Comparison of ENCODE assay signal across 30 mouse cellular contexts in the genomic region with DNA sequence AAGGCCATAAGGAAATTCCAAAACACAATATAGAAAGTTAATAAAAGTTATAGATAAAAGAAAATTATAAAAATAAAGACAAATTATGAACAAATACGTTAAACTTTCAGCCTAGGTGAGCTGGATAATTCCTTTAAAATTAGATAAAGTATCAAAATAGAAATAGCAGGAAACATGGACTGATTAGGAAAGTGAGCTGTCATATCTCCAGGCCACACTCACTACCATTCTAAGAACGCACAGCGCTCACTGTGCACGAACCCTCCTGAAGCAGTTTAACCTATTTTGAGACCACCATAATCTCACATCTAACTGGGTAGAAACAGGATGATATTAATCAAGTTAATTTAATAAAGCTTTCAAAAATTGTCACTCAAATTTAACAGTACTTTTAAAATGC. TPM values are rescaled to one million over a fixed set of nuclear protein-coding genes. Genes with fewer than 3 reads are reported as not detected.
A peak's percentile ranks its signal among the peaks of the same experiment; 100 is the strongest.
DNase-seq lines count a peak whose midpoint lies in the region; ATAC-seq and TF ChIP-seq lines count a peak whose summit lies in the region.
"Had no signal": no experiment of that assay in that cellular context is flagged by ENCODE, and none has a peak within 500 bp of the region (broad histone marks: within the 10 kb centered on the region; RNA-seq: fewer than 3 reads in every experiment).

No protein-coding gene starts in this region.

- WGBS in heart, embryonic 16.5 days: 32% methylated on average over 4 of the region's 4 CpGs
- 36% methylated on average over 4 of the region's 4 CpGs for WGBS in heart, adult 2 months
- WGBS in liver, embryonic 13.5 days (ENCODE audit: insufficient replicate concordance): 17% methylated on average over 4 of the region's 4 CpGs

- H3K79me2 ChIP-seq in heart, adult 2 months (replicated peaks; ENCODE audit: control insufficient read depth, insufficient read depth, low read length): peaks cover 4% of the 10 kb centered on the region; the same call in 1 of the 2 replicates

- TF ChIP-seq POLR2A in heart, adult 2 months (IDR thresholded peaks at IDR 0.05; ENCODE audit: insufficient read depth, low read depth, low read length): no peak

- H3K27me3 ChIP-seq in heart, embryonic 16.5 days (ENCODE audit: control insufficient read depth, insufficient read depth, low read length): no peaks in the 10 kb centered on the region
- no peaks in the 10 kb centered on the region for H3K27me3 ChIP-seq in heart, adult 2 months (ENCODE audit: control insufficient read depth, insufficient read depth, low read length)
- H3K27me3 ChIP-seq in liver, embryonic 13.5 days: no peaks in the 10 kb centered on the region
- H3K27me3 ChIP-seq: embryonic facial prominence, embryonic 12.5 days; forebrain, embryonic 15.5 days; hindbrain, embryonic 13.5 days; limb, embryonic 12.5 days; midbrain, embryonic 12.5 days; neural tube, embryonic 12.5 days had no signal

- DNase-seq in heart, adult 2 months: no peak
- no peak for DNase-seq in liver, embryonic 13.5 days
- DNase-seq in embryo, embryonic 9.5 days (ENCODE audit: extremely low spot score): no peak
- no peak for DNase-seq in right cerebral cortex, postnatal 14 days
- DNase-seq: adrenal gland, adult 2 months; cerebellum, adult 8-10 months; cerebellum, postnatal 36 days; heart, postnatal 4 days; kidney, adult 9 months; kidney, postnatal 10 days; layer of hippocampus, adult 9-11 months; lung, adult 2 months; lung, postnatal 10 days; right cerebral cortex, adult 18-20 months; thymus, adult 2 months; thymus, postnatal 36 days had no signal

- no peaks in the 10 kb centered on the region for H3K36me3 ChIP-seq in heart, embryonic 16.5 days (ENCODE audit: control insufficient read depth, insufficient read depth)
- peaks cover 3% of the 10 kb centered on the region for H3K36me3 ChIP-seq in heart, adult 2 months (ENCODE audit: control insufficient read depth, insufficient read depth, low read length)
- no peaks in the 10 kb centered on the region for H3K36me3 ChIP-seq in liver, embryonic 13.5 days
- H3K36me3 ChIP-seq: embryonic facial prominence, embryonic 12.5 days; forebrain, embryonic 15.5 days; hindbrain, embryonic 13.5 days; limb, embryonic 12.5 days; midbrain, embryonic 12.5 days; neural tube, embryonic 12.5 days had no signal

- H3K4me1 ChIP-seq in heart, embryonic 16.5 days (ENCODE audit: control insufficient read depth, insufficient read depth, low read length): peaks cover 44% of the 10 kb centered on the region
- H3K4me1 ChIP-seq in heart, adult 2 months (ENCODE audit: control insufficient read depth, insufficient read depth, low read length): peaks cover 14% of the 10 kb centered on the region
- H3K4me1 ChIP-seq in liver, embryonic 13.5 days (replicated peaks): peaks cover 49% of the 10 kb centered on the region

- no peak overlapping the region for H3K27ac ChIP-seq in heart, embryonic 16.5 days (ENCODE audit: low read length)
- H3K27ac ChIP-seq in heart, adult 2 months: no peak overlapping the region
- no peak overlapping the region for H3K27ac ChIP-seq in liver, embryonic 13.5 days
- H3K27ac ChIP-seq: embryonic facial prominence, embryonic 12.5 days; forebrain, embryonic 10.5 days; forebrain, embryonic 15.5 days; hindbrain, embryonic 13.5 days; limb, embryonic 12.5 days; macrophage; midbrain, embryonic 12.5 days; neural tube, embryonic 12.5 days had no signal

- no peak overlapping the region for H3K4me3 ChIP-seq in heart, embryonic 16.5 days (ENCODE audit: low read length)
- no peak overlapping the region for H3K4me3 ChIP-seq in heart, adult 2 months
- 0 out of 2 replicates have a peak overlapping the region, but pooled peaks have one; percentile 22 for H3K4me3 ChIP-seq in liver, embryonic 13.5 days (replicated peaks)
- H3K4me3 ChIP-seq: embryonic facial prominence, embryonic 12.5 days; forebrain, embryonic 10.5 days; forebrain, embryonic 15.5 days; hindbrain, embryonic 13.5 days; limb, embryonic 12.5 days; midbrain, embryonic 12.5 days; myocyte; neural tube, embryonic 12.5 days had no signal

- no peak for TF ChIP-seq CTCF in heart, adult 2 months (IDR thresholded peaks at IDR 0.05)

- no peak overlapping the region for H3K9ac ChIP-seq in heart, embryonic 16.5 days (ENCODE audit: low read length)
- H3K9ac ChIP-seq in heart, adult 2 months (ENCODE audit: low read depth, low read length): no peak overlapping the region
- H3K9ac ChIP-seq in liver, embryonic 13.5 days: no peak overlapping the region
- H3K9ac ChIP-seq: embryonic facial prominence, embryonic 12.5 days; forebrain, embryonic 15.5 days; hindbrain, embryonic 13.5 days; limb, embryonic 12.5 days; midbrain, embryonic 12.5 days; neural tube, embryonic 12.5 days had no signal

- H3K4me2 ChIP-seq in heart, embryonic 16.5 days (ENCODE audit: low read depth, low read length): peak overlapping the region; percentile 37
- peak overlapping the region; percentile 51 for H3K4me2 ChIP-seq in liver, embryonic 13.5 days
- H3K4me2 ChIP-seq: embryonic facial prominence, embryonic 12.5 days; forebrain, embryonic 15.5 days; hindbrain, embryonic 13.5 days; midbrain, embryonic 12.5 days; neural tube, embryonic 12.5 days had no signal

- no peak for TF ChIP-seq EP300 in heart, adult 2 months (IDR thresholded peaks at IDR 0.05; ENCODE audit: insufficient read depth, low read depth, low read length)

- intact Hi-C loops in heart, adult 2 months (cut with DNase I): no loop called here

- ATAC-seq in heart, embryonic 16.5 days (replicated peaks; ENCODE audit: extremely low read depth, insufficient read depth, low FRiP score): no peak
- ATAC-seq in erythroid progenitor cell, adult 5-6 weeks (replicated peaks; ENCODE audit: low FRiP score, poor library complexity, severe bottlenecking): 0 out of 2 replicates have a peak, but pooled peaks have one; percentile 51
- ATAC-seq in liver, embryonic 13.5 days (ENCODE audit: low read depth): peak; percentile 80
- ATAC-seq in megakaryocyte progenitor cell, adult 5-6 weeks (replicated peaks; ENCODE audit: poor library complexity): peak; percentile 52; the same call in 1 of the 2 replicates
- ATAC-seq: CD4-positive, CD25-positive, alpha-beta regulatory T cell, adult 4 months; forebrain, embryonic 15.5 days; intestine, postnatal 0 days had no signal

- H3K9me3 ChIP-seq in heart, embryonic 16.5 days (replicated peaks; ENCODE audit: control insufficient read depth, low read length): no peaks in the 10 kb centered on the region
- no peaks in the 10 kb centered on the region for H3K9me3 ChIP-seq in liver, embryonic 13.5 days (replicated peaks)
- H3K9me3 ChIP-seq: embryonic facial prominence, embryonic 12.5 days; forebrain, embryonic 10.5 days; forebrain, embryonic 15.5 days; hindbrain, embryonic 13.5 days; limb, embryonic 12.5 days; midbrain, embryonic 12.5 days; neural tube, embryonic 12.5 days had no signal

RNA-seq across cellular contexts. Expression of a gene that starts 22.2 kb away (rescaled TPM):
- 87.6 and 89.0 TPM in 2 replicates for polyA plus RNA-seq in heart, embryonic 16.5 days (2015; fragmentation: Nextera tagmentation; extraction: Ambion mirVana)
- total RNA-seq in heart, adult 2 months (2021): 100 to 1,000 TPM in 1 of 2 experiments, 10 to 100 TPM in 1; 85.8 to 101 TPM
- polyA plus RNA-seq in heart, adult 2 months (2012; rRNA removed): 46.8 and 65.3 TPM in 2 replicates
- 42.3 and 57.3 TPM in 2 replicates for total RNA-seq in erythroid progenitor cell, adult 5-6 weeks (2015; ENCODE audit: low replicate concordance)
- total RNA-seq in erythroid progenitor cell, adult 5-6 weeks (2017; ENCODE audit: low replicate concordance): 71.5 and 79.1 TPM in 2 replicates
- polyA plus RNA-seq in liver, embryonic 13.5 days (2015; fragmentation: Nextera tagmentation; extraction: Ambion mirVana): 16.6 and 20.5 TPM in 2 replicates
- 110 and 118 TPM in 2 replicates for total RNA-seq in megakaryocyte progenitor cell, adult 5-6 weeks (2015)
- 104 and 116 TPM in 2 replicates for total RNA-seq in megakaryocyte progenitor cell, adult 5-6 weeks (2017)
